In the genomic region with DNA sequence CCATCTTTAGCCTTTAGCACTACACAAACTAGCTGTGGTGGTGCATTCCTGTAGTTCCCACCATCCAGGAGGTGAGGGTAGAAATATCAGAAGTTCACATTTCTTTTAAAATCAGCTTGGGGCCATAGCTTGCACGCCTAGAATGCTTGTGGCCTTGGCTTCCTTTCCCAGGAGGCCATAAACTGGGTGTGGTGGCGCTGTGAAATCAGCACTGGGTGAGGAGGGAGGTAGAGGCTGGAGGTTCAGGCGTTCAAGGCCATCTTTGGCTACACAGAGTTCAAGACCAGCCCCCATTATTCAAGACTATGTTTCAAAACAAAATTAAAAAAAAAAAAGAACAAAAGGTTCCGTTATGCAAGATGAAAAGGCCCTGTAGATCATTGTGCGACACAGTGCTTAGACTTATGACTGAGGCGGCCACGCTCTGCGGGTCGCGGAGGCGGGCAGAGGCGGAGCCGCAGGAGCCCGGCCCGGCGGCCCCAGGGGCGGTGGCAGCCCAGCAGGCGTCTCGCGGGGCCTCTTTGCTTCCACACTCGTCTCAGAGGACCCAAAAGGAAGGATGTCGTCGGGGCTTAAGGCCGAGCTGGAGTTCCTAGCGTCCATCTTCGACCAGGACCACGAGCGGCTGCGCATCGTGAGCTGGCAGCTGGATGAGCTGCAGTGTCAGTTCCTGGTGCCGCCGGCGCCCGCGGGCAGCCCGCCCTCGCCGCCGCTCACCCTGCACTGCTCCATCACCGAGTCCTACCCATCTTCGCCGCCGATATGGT, we compare ENCODE assay signal across 8 mouse cellular contexts.
DNase-seq lines count a peak whose midpoint lies in the region; ATAC-seq and TF ChIP-seq lines count a peak whose summit lies in the region.

No protein-coding gene starts in this region.

- 15% methylated on average over 36 of the region's 43 CpGs for WGBS in hindbrain, embryonic 14.5 days

- H3K4me3 ChIP-seq in G1E (ENCODE audit: low read depth, low read length): peak overlapping the region; percentile 61; the same call in 1 of the 2 replicates
- peak overlapping the region; percentile 34 for H3K4me3 ChIP-seq in hindbrain, embryonic 14.5 days (replicated peaks; ENCODE audit: low read length)

- no peak for TF ChIP-seq CTCF in G1E (IDR thresholded peaks at IDR 0.05; ENCODE audit: low read depth, low read length)

- no peak for ATAC-seq in G1E (ENCODE audit: extremely low read depth, insufficient number of reproducible peaks, low FRiP score, poor library complexity, severe bottlenecking)
- ATAC-seq in frontal cortex, adult (ENCODE audit: low TSS enrichment): peak; percentile 82
- ATAC-seq in hindbrain, embryonic 14.5 days (ENCODE audit: low FRiP score): peak; percentile 79; the same call in 1 of the 2 replicates

- no peak overlapping the region for H3K27ac ChIP-seq in hindbrain, embryonic 14.5 days

- no peaks in the 10 kb centered on the region for H3K9me3 ChIP-seq in G1E (replicated peaks)
- H3K9me3 ChIP-seq in hindbrain, embryonic 14.5 days (ENCODE audit: control insufficient read depth, low read length): no peaks in the 10 kb centered on the region

- H3K4me1 ChIP-seq in G1E (ENCODE audit: insufficient read depth, low read depth, low read length): peaks cover 9% of the 10 kb centered on the region
- no peaks in the 10 kb centered on the region for H3K4me1 ChIP-seq in hindbrain, embryonic 14.5 days (replicated peaks; ENCODE audit: control insufficient read depth, insufficient read depth, low read length)

- peaks cover 5% of the 10 kb centered on the region; the same call in 1 of the 2 replicates for H3K27me3 ChIP-seq in G1E (ENCODE audit: insufficient read depth, low read length)
- H3K27me3 ChIP-seq in hindbrain, embryonic 14.5 days (ENCODE audit: control insufficient read depth, insufficient read depth, low read length): no peaks in the 10 kb centered on the region

- DNase-seq in G1E (ENCODE audit: low spot score): no peak
- DNase-seq in cerebellum, adult 11-12 months: peak; percentile 41
- no peak for DNase-seq in hindbrain, embryonic 14.5 days (ENCODE audit: low spot score)
- DNase-seq in left cerebral cortex, adult 11 months (ENCODE audit: low spot score): peak; percentile 7
- peak; percentile 40 for DNase-seq in lung, postnatal 36 days
- peak; percentile 55 for DNase-seq in retina, postnatal 1 day
- DNase-seq in thymus, postnatal 4 days: peak; percentile 51

- H3K9ac ChIP-seq in hindbrain, embryonic 14.5 days: peak overlapping the region; percentile 48

- H3K36me3 ChIP-seq in G1E (replicated peaks): no peaks in the 10 kb centered on the region
- no peaks in the 10 kb centered on the region for H3K36me3 ChIP-seq in hindbrain, embryonic 14.5 days (replicated peaks; ENCODE audit: control insufficient read depth, insufficient read depth)

- peak overlapping the region; percentile 52 for H3K4me2 ChIP-seq in hindbrain, embryonic 14.5 days (replicated peaks)

Comparison
In these comparisons a context has a peak if more than half of its experiments do, and no peak if none do; other contexts are left out.
1. DNase-seq: peak in cerebellum, adult 11-12 months (single experiment), left cerebral cortex, adult 11 months (single experiment), lung, postnatal 36 days (single experiment), retina, postnatal 1 day (single experiment) and thymus, postnatal 4 days (single experiment); none in G1E (single experiment) and hindbrain, embryonic 14.5 days (single experiment).